Mouse (Mus musculus) myocyte (in vitro differentiated cells): ENCODE measurements at regions not wholly inside any gene's neighbourhood (a gene's known extent, or its start where the extent isn't known, plus 50 kb on each side); places are given as distances from the start of the nearest gene placed in this dataset.

Experiments
- CEBPB ChIP-seq: IDR thresholded peaks from 2 replicates; pipeline ENCODE4 v1.6.1; 2011; ENCODE audit warnings: mild to moderate bottlenecking, moderate library complexity; ENCODE audit not compliant: poor library complexity, insufficient read depth, severe bottlenecking
- E2F4 ChIP-seq: IDR thresholded peaks from one replicate; pipeline ENCODE4 v1.6.1; 2011; ENCODE audit warnings: mild to moderate bottlenecking, control low read depth, moderate library complexity; ENCODE audit not compliant: insufficient read depth
- MAX ChIP-seq: IDR thresholded peaks from one replicate; pipeline ENCODE4 v1.6.1; 2011; ENCODE audit warnings: low read depth, mild to moderate bottlenecking, control low read depth
- MYOD1 ChIP-seq, 3 experiments: IDR thresholded peaks; one replicate each; pipeline ENCODE4 v1.6.1; 2011; ENCODE audit warnings: control low read depth in 2 of 3, low read depth in 2 of 3, mild to moderate bottlenecking in 2 of 3, moderate library complexity in 1 of 3; ENCODE audit not compliant: insufficient read length in 2 of 3, control insufficient read depth in 1 of 3
- MYOG ChIP-seq, 3 experiments: IDR thresholded peaks; one replicate each; pipeline ENCODE4 v1.6.1; 2011; ENCODE audit warnings: control low read depth in 2 of 3, low read depth in 2 of 3, mild to moderate bottlenecking in 2 of 3; ENCODE audit not compliant: insufficient read length in 2 of 3, control insufficient read depth in 1 of 3, insufficient read depth in 1 of 3
- POLR2A ChIP-seq: IDR thresholded peaks from one replicate; pipeline ENCODE4 v1.6.1; 2011; ENCODE audit warnings: low read depth, mild to moderate bottlenecking, control low read depth, moderate library complexity; ENCODE audit not compliant: insufficient read length
- POLR2AphosphoS2 ChIP-seq: IDR thresholded peaks from one replicate; pipeline ENCODE4 v1.6.1; 2011; ENCODE audit warnings: low read depth, control low read depth; ENCODE audit not compliant: insufficient read length
- SRF ChIP-seq: IDR thresholded peaks from one replicate; pipeline ENCODE4 v1.6.1; 2011; ENCODE audit warnings: low read depth; ENCODE audit not compliant: control insufficient read depth, insufficient read length
- TCF12 ChIP-seq: IDR thresholded peaks from one replicate; pipeline ENCODE4 v1.6.1; 2011; ENCODE audit warnings: mild to moderate bottlenecking, control low read depth; ENCODE audit not compliant: poor library complexity, insufficient read depth, severe bottlenecking
- TCF3 ChIP-seq: IDR thresholded peaks from one replicate; pipeline ENCODE4 v1.6.1; 2011; ENCODE audit warnings: low read depth, control low read depth; ENCODE audit not compliant: insufficient read length
- USF1 ChIP-seq: IDR thresholded peaks from one replicate; pipeline ENCODE4 v1.6.1; 2011; ENCODE audit warnings: low read depth, mild to moderate bottlenecking, control low read depth, moderate library complexity

- no peak for TF ChIP-seq MYOD1 (IDR thresholded peaks at IDR 0.05; ENCODE audit: control insufficient read depth in 1 of 3, insufficient read length in 2 of 3, low read depth in 2 of 3)
- TF ChIP-seq POLR2A = no peak
- TF ChIP-seq MYOG (IDR thresholded peaks at IDR 0.05; ENCODE audit: control insufficient read depth in 1 of 3, insufficient read depth in 1 of 3, insufficient read length in 2 of 3, low read depth in 2 of 3) = no peak
- TF ChIP-seq TCF3 = no peak
- TF ChIP-seq SRF = no peak
- no peak for TF ChIP-seq E2F4
- no peak for TF ChIP-seq TCF12
- no peak for TF ChIP-seq CEBPB
- no peak for TF ChIP-seq USF1
- no peak for TF ChIP-seq MAX
- TF ChIP-seq POLR2AphosphoS2 = no peak
These were observed 165.3 kb downstream of the Edem1 start for GRCm38 (mm10) chr6:108993743-108994142.
